In the genomic region with DNA sequence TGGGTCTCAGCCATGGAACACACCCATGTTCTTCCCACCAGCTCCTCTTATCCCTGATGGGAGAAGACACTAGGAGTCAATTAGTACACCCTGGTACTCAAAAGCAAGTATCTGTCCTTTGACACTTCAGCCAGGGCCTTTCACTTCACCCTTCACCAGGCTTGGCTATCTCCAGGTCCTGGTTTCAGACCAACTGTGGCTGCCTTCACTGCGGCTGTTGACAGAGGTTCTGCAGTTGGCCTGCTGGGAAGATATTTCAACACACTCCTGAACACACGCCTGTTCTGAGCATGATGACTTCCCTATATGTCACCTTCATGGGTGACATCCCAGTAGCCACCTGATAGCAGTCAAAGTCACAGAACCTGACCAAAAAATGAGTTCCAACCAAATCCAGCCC, we compare ENCODE assay signal across 20 mouse cellular contexts.
DNase-seq lines count a peak whose midpoint lies in the region; ATAC-seq and TF ChIP-seq lines count a peak whose summit lies in the region.
"Had no signal": no experiment of that assay in that cellular context is flagged by ENCODE, and none has a peak within 500 bp of the region (broad histone marks: within the 10 kb centered on the region; RNA-seq: fewer than 3 reads in every experiment).

No protein-coding gene starts in this region.

- no peak overlapping the region for H3K9ac ChIP-seq in liver, embryonic 15.5 days
- H3K9ac ChIP-seq: heart, embryonic 13.5 days; hindbrain, embryonic 13.5 days; midbrain, embryonic 13.5 days; neural tube, embryonic 13.5 days; stomach, embryonic 15.5 days had no signal

- peaks cover 52% of the 10 kb centered on the region; the same call in 1 of the 2 replicates for H3K4me1 ChIP-seq in spleen, adult 2 months (ENCODE audit: control insufficient read depth, insufficient read depth, insufficient read length)
- peaks cover 49% of the 10 kb centered on the region for H3K4me1 ChIP-seq in liver, embryonic 15.5 days (replicated peaks)

- no peak for TF ChIP-seq CTCF in spleen, adult 2 months (IDR thresholded peaks at IDR 0.05; ENCODE audit: extremely low read depth, insufficient read depth, insufficient read length, insufficient replicate concordance)

- H3K4me2 ChIP-seq in liver, embryonic 15.5 days = no peak overlapping the region
- H3K4me2 ChIP-seq: heart, embryonic 13.5 days; hindbrain, embryonic 13.5 days; midbrain, embryonic 13.5 days; neural tube, embryonic 13.5 days; stomach, embryonic 15.5 days had no signal

- H3K27ac ChIP-seq in spleen, adult 2 months (ENCODE audit: insufficient read depth, low read length) = peak overlapping the region; percentile 37
- H3K27ac ChIP-seq in liver, embryonic 15.5 days (replicated peaks) = peak overlapping the region; percentile 48; the same call in 1 of the 2 replicates
- H3K27ac ChIP-seq: heart, embryonic 13.5 days; hindbrain, embryonic 13.5 days; layer of hippocampus, adult 2 months; midbrain, embryonic 13.5 days; neural tube, embryonic 13.5 days; stomach, embryonic 15.5 days had no signal

- 0 out of 2 replicates have a peak, but pooled peaks cover 2% of the 10 kb centered on the region for H3K36me3 ChIP-seq in spleen, adult 2 months (ENCODE audit: control insufficient read depth, insufficient read depth, low read length)
- no peaks in the 10 kb centered on the region for H3K36me3 ChIP-seq in liver, embryonic 15.5 days (replicated peaks)
- H3K36me3 ChIP-seq: heart, embryonic 13.5 days; stomach, embryonic 15.5 days had no signal

- H3K27me3 ChIP-seq in spleen, adult 2 months (ENCODE audit: control insufficient read depth, insufficient read depth, low read length) = no peaks in the 10 kb centered on the region
- H3K27me3 ChIP-seq in liver, embryonic 15.5 days = no peaks in the 10 kb centered on the region
- H3K27me3 ChIP-seq: heart, embryonic 13.5 days; hindbrain, embryonic 13.5 days; midbrain, embryonic 13.5 days; neural tube, embryonic 13.5 days; stomach, embryonic 15.5 days had no signal

- no peak for TF ChIP-seq POLR2A in spleen, adult 2 months (IDR thresholded peaks at IDR 0.05; ENCODE audit: low read depth, low read length)

- H3K9me3 ChIP-seq in liver, embryonic 15.5 days (replicated peaks) = no peaks in the 10 kb centered on the region
- H3K9me3 ChIP-seq: heart, embryonic 13.5 days; hindbrain, embryonic 13.5 days; midbrain, embryonic 13.5 days; neural tube, embryonic 13.5 days; stomach, embryonic 15.5 days had no signal

- peak; percentile 60 for DNase-seq in adrenal gland, postnatal 14 days
- no peak for DNase-seq in adrenal gland, adult 8-10 months
- DNase-seq in spleen, adult 2 months (ENCODE audit: low read depth in 1 of 2, low spot score in 2 of 2) = no peak
- DNase-seq in spleen, adult 12 weeks (ENCODE audit: low spot score) = no peak
- DNase-seq in B cell, adult 2 months = no peak
- no peak for DNase-seq in layer of hippocampus, postnatal 25 days (ENCODE audit: extremely low spot score in 1 of 2, low spot score in 1 of 2)
- DNase-seq: cerebellum, adult 9-11 months; gastrocnemius, adult 2 months; kidney, postnatal 10 days; right cerebral cortex, postnatal 14 days had no signal

- 77% methylated on average over 2 of the region's 2 CpGs for WGBS in spleen, adult 2 months
- WGBS in liver, embryonic 15.5 days (ENCODE audit: insufficient replicate concordance) = 54% methylated on average over 2 of the region's 2 CpGs

- no peak for ATAC-seq in liver, embryonic 15.5 days (ENCODE audit: insufficient read depth)
- ATAC-seq in neutrophil, adult 5-6 weeks (ENCODE audit: extremely low read depth, insufficient number of reproducible peaks, low FRiP score, poor library complexity, severe bottlenecking) = peak; percentile 32; the same call in 1 of the 2 replicates
- ATAC-seq: forebrain, embryonic 16.5 days; inflammation-experienced regulatory T-cells, adult 6 months; midbrain, embryonic 13.5 days had no signal

- no peak overlapping the region for H3K4me3 ChIP-seq in spleen, adult 2 months (ENCODE audit: extremely low read depth, insufficient read depth, insufficient read length)
- no peak overlapping the region for H3K4me3 ChIP-seq in liver, embryonic 15.5 days (replicated peaks)
- H3K4me3 ChIP-seq: gastrocnemius, adult 2 months; heart, embryonic 13.5 days; hindbrain, embryonic 13.5 days; layer of hippocampus, adult 2 months; midbrain, embryonic 13.5 days; neural tube, embryonic 13.5 days; stomach, embryonic 15.5 days had no signal
